Mouse (Mus musculus): ENCODE results near the gene Nt5c2. TPM values are rescaled to one million over a fixed set of nuclear protein-coding genes. Genes with fewer than 3 reads are reported as not detected.

The Nt5c2 gene
- polyA plus RNA-seq, 1 experiment from 2014 or later, result 93.2 TPM

- Histone ChIP-seq H3K4me2 (peak overlapping the region; percentile 76), H3K4me3 (peak overlapping the region; percentile 75)
- 78% methylated on average over 13 of the region's 13 CpGs for WGBS
Observed at GRCm38 (mm10) chr19:46960101-46961046, 54.6 kb downstream of the Nt5c2 start.

GRCm38 (mm10) chr19:46959536-46959935 is 55.4 kb downstream of the Nt5c2 start:
- 85% methylated on average over 3 of the region's 3 CpGs for WGBS
- H3K4me2 ChIP-seq, result 0 out of 2 replicates have a peak overlapping the region, but pooled peaks have one; percentile 76
- no peak overlapping the region for H3K4me3 ChIP-seq
- no peak for ATAC-seq (ENCODE audit: low FRiP score)
- peaks cover 35% of the 10 kb centered on the region for H3K4me1 ChIP-seq (replicated peaks)
- H3K9ac ChIP-seq, result peak overlapping the region; percentile 93; the same call in 1 of the 2 replicates
- no peak overlapping the region for H3K27ac ChIP-seq
- no peaks in the 10 kb centered on the region for H3K36me3 ChIP-seq
- H3K9me3 ChIP-seq, result no peaks in the 10 kb centered on the region
- H3K27me3 ChIP-seq, result no peaks in the 10 kb centered on the region

More at GRCm38 (mm10) chr19:46960101-46961046, 54.6 kb downstream of the Nt5c2 start:
- Histone ChIP-seq H3K27me3 (no peaks in the 10 kb centered on the region), H3K36me3 (no peaks in the 10 kb centered on the region), H3K4me1 (replicated peaks) (peaks cover 35% of the 10 kb centered on the region), H3K9me3 (no peaks in the 10 kb centered on the region), H3K9ac (peak overlapping the region; percentile 93), H3K27ac (peak overlapping the region; percentile 99)
- no peak for ATAC-seq (ENCODE audit: low FRiP score)

GRCm38 (mm10) chr19:46958566-46958965 is 56.4 kb downstream of the Nt5c2 start:
- ATAC-seq (ENCODE audit: low FRiP score), result no peak
- Histone ChIP-seq H3K36me3 (no peaks in the 10 kb centered on the region), H3K4me2 (no peak overlapping the region), H3K4me3 (no peak overlapping the region), H3K9me3 (no peaks in the 10 kb centered on the region), H3K27ac (no peak overlapping the region), H3K9ac (no peak overlapping the region), H3K27me3 (no peaks in the 10 kb centered on the region), H3K4me1 (replicated peaks) (peaks cover 35% of the 10 kb centered on the region)
- 78% methylated on average over 3 of the region's 3 CpGs for WGBS

- H3K9me3 ChIP-seq, result no peaks in the 10 kb centered on the region
- 84% methylated on average over 4 of the region's 4 CpGs for WGBS
- H3K27me3 ChIP-seq, result no peaks in the 10 kb centered on the region
- H3K36me3 ChIP-seq, result no peaks in the 10 kb centered on the region
- H3K9ac ChIP-seq, result no peak overlapping the region
- H3K4me3 ChIP-seq, result no peak overlapping the region
- H3K4me2 ChIP-seq, result no peak overlapping the region
- H3K27ac ChIP-seq, result no peak overlapping the region
- peaks cover 35% of the 10 kb centered on the region for H3K4me1 ChIP-seq (replicated peaks)
- ATAC-seq (ENCODE audit: low FRiP score), result no peak
Observed at GRCm38 (mm10) chr19:46957971-46958370, 57.0 kb downstream of the Nt5c2 start.

- WGBS, result 95% methylated on average over 5 of the region's 5 CpGs
- no peak for ATAC-seq (ENCODE audit: low FRiP score)
- no peaks in the 10 kb centered on the region for H3K27me3 ChIP-seq
- H3K4me3 ChIP-seq, result no peak overlapping the region
- no peak overlapping the region for H3K4me2 ChIP-seq
- no peaks in the 10 kb centered on the region for H3K9me3 ChIP-seq
- H3K36me3 ChIP-seq, result no peaks in the 10 kb centered on the region
- no peak overlapping the region for H3K9ac ChIP-seq
- H3K4me1 ChIP-seq (replicated peaks), result peaks cover 29% of the 10 kb centered on the region
- H3K27ac ChIP-seq, result no peak overlapping the region
Observed at GRCm38 (mm10) chr19:46957001-46957400, 58.0 kb downstream of the Nt5c2 start.

- Histone ChIP-seq H3K4me1 (replicated peaks) (peaks cover 29% of the 10 kb centered on the region), H3K9ac (no peak overlapping the region), H3K36me3 (no peaks in the 10 kb centered on the region), H3K4me2 (no peak overlapping the region), H3K4me3 (no peak overlapping the region), H3K27me3 (no peaks in the 10 kb centered on the region), H3K9me3 (no peaks in the 10 kb centered on the region), H3K27ac (no peak overlapping the region)
- no peak for ATAC-seq (ENCODE audit: low FRiP score)
- 82% methylated on average over 2 of the region's 2 CpGs for WGBS
Observed at GRCm38 (mm10) chr19:46956410-46956809, 58.5 kb downstream of the Nt5c2 start.

GRCm38 (mm10) chr19:46955630-46956029 is 59.3 kb downstream of the Nt5c2 start:
- ATAC-seq (ENCODE audit: low FRiP score), result no peak
- H3K36me3 ChIP-seq, result peaks cover 2% of the 10 kb centered on the region
- 97% methylated on average over 4 of the region's 4 CpGs for WGBS
- H3K27ac ChIP-seq, result no peak overlapping the region
- no peaks in the 10 kb centered on the region for H3K9me3 ChIP-seq
- H3K9ac ChIP-seq, result no peak overlapping the region
- H3K4me1 ChIP-seq (replicated peaks), result peaks cover 24% of the 10 kb centered on the region
- no peak overlapping the region for H3K4me3 ChIP-seq
- no peak overlapping the region for H3K4me2 ChIP-seq
- H3K27me3 ChIP-seq, result no peaks in the 10 kb centered on the region

GRCm38 (mm10) chr19:46953536-46953935 is 61.4 kb downstream of the Nt5c2 start:
- Histone ChIP-seq H3K4me2 (no peak overlapping the region), H3K9me3 (no peaks in the 10 kb centered on the region), H3K27ac (no peak overlapping the region), H3K36me3 (peaks cover 18% of the 10 kb centered on the region), H3K4me3 (no peak overlapping the region), H3K27me3 (no peaks in the 10 kb centered on the region), H3K9ac (no peak overlapping the region), H3K4me1 (replicated peaks) (peaks cover 5% of the 10 kb centered on the region; the same call in 1 of the 2 replicates)
- no peak for ATAC-seq (ENCODE audit: low FRiP score)
- WGBS, result 94% methylated on average over 3 of the region's 3 CpGs

GRCm38 (mm10) chr19:46952986-46953385 is 62.0 kb downstream of the Nt5c2 start:
- Histone ChIP-seq H3K9me3 (no peaks in the 10 kb centered on the region), H3K27ac (no peak overlapping the region), H3K4me3 (no peak overlapping the region), H3K9ac (no peak overlapping the region), H3K4me2 (no peak overlapping the region), H3K36me3 (peaks cover 18% of the 10 kb centered on the region), H3K27me3 (no peaks in the 10 kb centered on the region), H3K4me1 (replicated peaks) (0 out of 2 replicates have a peak, but pooled peaks cover 3% of the 10 kb centered on the region)
- ATAC-seq (ENCODE audit: low FRiP score), result no peak
- 74% methylated on average over 5 of the region's 5 CpGs for WGBS

GRCm38 (mm10) chr19:46944341-46944740 is 70.6 kb downstream of the Nt5c2 start:
- ATAC-seq (ENCODE audit: low FRiP score), result no peak
- H3K36me3 ChIP-seq, result peaks cover 11% of the 10 kb centered on the region
- no peaks in the 10 kb centered on the region for H3K27me3 ChIP-seq
- no peaks in the 10 kb centered on the region for H3K4me1 ChIP-seq (replicated peaks)
- WGBS, result 87% methylated on average over 6 of the region's 6 CpGs
- no peak overlapping the region for H3K9ac ChIP-seq
- no peaks in the 10 kb centered on the region for H3K9me3 ChIP-seq
- H3K4me3 ChIP-seq, result no peak overlapping the region
- no peak overlapping the region for H3K4me2 ChIP-seq
- H3K27ac ChIP-seq, result peak overlapping the region; percentile 4; the same call in 1 of the 2 replicates

- 57% methylated on average over 6 of the region's 6 CpGs for WGBS
- Histone ChIP-seq H3K4me3 (no peak overlapping the region), H3K9me3 (no peaks in the 10 kb centered on the region), H3K27me3 (no peaks in the 10 kb centered on the region), H3K9ac (no peak overlapping the region), H3K27ac (peak overlapping the region; percentile 58), H3K36me3 (0 out of 2 replicates have a peak, but pooled peaks cover 5% of the 10 kb centered on the region), H3K4me2 (no peak overlapping the region), H3K4me1 (replicated peaks) (peaks cover 9% of the 10 kb centered on the region)
- ATAC-seq (ENCODE audit: low FRiP score), result no peak
Observed at GRCm38 (mm10) chr19:46937173-46937572, 77.8 kb downstream of the Nt5c2 start.

GRCm38 (mm10) chr19:46934025-46934424 is 80.9 kb downstream of the Nt5c2 start:
- ATAC-seq (ENCODE audit: low FRiP score), result no peak
- Histone ChIP-seq H3K9me3 (no peaks in the 10 kb centered on the region), H3K27me3 (no peaks in the 10 kb centered on the region), H3K27ac (no peak overlapping the region), H3K4me3 (no peak overlapping the region), H3K9ac (no peak overlapping the region), H3K4me2 (no peak overlapping the region), H3K4me1 (replicated peaks) (peaks cover 9% of the 10 kb centered on the region), H3K36me3 (no peaks in the 10 kb centered on the region)
- 91% methylated on average over 4 of the region's 4 CpGs for WGBS
